Mouse (Mus musculus): ENCODE measurements around the gene Cd79b.

DNA sequence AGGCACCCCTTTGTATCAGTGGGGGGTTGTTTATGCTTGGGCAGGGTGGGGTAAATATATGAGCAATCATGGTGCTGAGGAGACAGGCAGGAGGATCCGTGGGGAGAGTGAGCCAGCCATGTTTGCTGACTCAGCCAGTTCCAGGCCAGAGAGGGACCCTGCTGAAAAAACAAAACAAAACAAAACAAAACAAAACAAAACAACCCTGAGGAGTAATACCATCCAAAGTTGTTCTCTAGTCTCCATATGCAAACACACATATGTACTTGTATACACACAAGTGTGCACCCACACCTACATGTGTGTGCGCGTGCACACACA, 8.5 kb downstream of the Cd79b start:
- TF ChIP-seq TAL1 (IDR thresholded peaks at IDR 0.05; ENCODE audit: low read length) (no peak), GATA1 (IDR thresholded peaks at IDR 0.05; ENCODE audit: low read length) (no peak)

All from erythroblast, embryonic 14.5 days (primary cell).